Mouse (Mus musculus): ENCODE measurements around the gene Dpy19l3. TPM values are rescaled to one million over a fixed set of nuclear protein-coding genes. Genes with fewer than 3 reads are reported as not detected.
A peak's percentile ranks its signal among the peaks of the same experiment; 100 is the strongest.

Dpy19l3 gene
- polyA plus RNA-seq, 1 experiment from 2014 or later, result 40.8 TPM

GRCm38 (mm10) chr7:35772347-35772746 lies 18.1 kb upstream of the Dpy19l3 start:
- H3K9me3 ChIP-seq (replicated peaks), result no peaks in the 10 kb centered on the region
- no peak overlapping the region for H3K4me3 ChIP-seq
- no peak overlapping the region for H3K4me2 ChIP-seq (replicated peaks)
- no peak for ATAC-seq (ENCODE audit: low FRiP score)
- no peak overlapping the region for H3K9ac ChIP-seq
- 88% methylated on average over 8 of the region's 8 CpGs for WGBS
- no peak overlapping the region for H3K27ac ChIP-seq
- H3K27me3 ChIP-seq, result no peaks in the 10 kb centered on the region
- H3K36me3 ChIP-seq, result peaks cover 48% of the 10 kb centered on the region
- no peaks in the 10 kb centered on the region for H3K4me1 ChIP-seq

- Histone ChIP-seq H3K9ac (no peak overlapping the region), H3K9me3 (replicated peaks) (no peaks in the 10 kb centered on the region), H3K27ac (no peak overlapping the region), H3K4me2 (replicated peaks) (no peak overlapping the region), H3K27me3 (no peaks in the 10 kb centered on the region), H3K4me3 (no peak overlapping the region), H3K36me3 (peaks cover 39% of the 10 kb centered on the region), H3K4me1 (no peaks in the 10 kb centered on the region)
- ATAC-seq (ENCODE audit: low FRiP score), result no peak
These were observed 16.9 kb upstream of the Dpy19l3 start for GRCm38 (mm10) chr7:35771106-35771505.

GRCm38 (mm10) chr7:35770122-35770521 lies 15.9 kb upstream of the Dpy19l3 start:
- ATAC-seq (ENCODE audit: low FRiP score), result no peak
- peaks cover 29% of the 10 kb centered on the region for H3K36me3 ChIP-seq
- WGBS, result 88% methylated on average over 7 of the region's 7 CpGs

GRCm38 (mm10) chr7:35764461-35764860 lies 10.2 kb upstream of the Dpy19l3 start:
- 94% methylated on average over 11 of the region's 11 CpGs for WGBS
- ATAC-seq (ENCODE audit: low FRiP score), result no peak
- H3K9ac ChIP-seq, result no peak overlapping the region
- H3K4me3 ChIP-seq, result no peak overlapping the region
- H3K4me2 ChIP-seq (replicated peaks), result no peak overlapping the region
- no peaks in the 10 kb centered on the region for H3K4me1 ChIP-seq
- no peaks in the 10 kb centered on the region for H3K36me3 ChIP-seq
- H3K9me3 ChIP-seq (replicated peaks), result no peaks in the 10 kb centered on the region; the same call in 1 of the 2 replicates
- H3K27me3 ChIP-seq, result no peaks in the 10 kb centered on the region
- no peak overlapping the region for H3K27ac ChIP-seq

More at GRCm38 (mm10) chr7:35770122-35770521, 15.9 kb upstream of the Dpy19l3 start:
- H3K9ac ChIP-seq, result no peak overlapping the region
- no peak overlapping the region for H3K4me2 ChIP-seq (replicated peaks)
- no peak overlapping the region for H3K27ac ChIP-seq
- no peaks in the 10 kb centered on the region for H3K27me3 ChIP-seq
- H3K9me3 ChIP-seq (replicated peaks), result no peaks in the 10 kb centered on the region
- H3K4me1 ChIP-seq, result no peaks in the 10 kb centered on the region
- no peak overlapping the region for H3K4me3 ChIP-seq

GRCm38 (mm10) chr7:35761801-35762200 lies 7.5 kb upstream of the Dpy19l3 start:
- H3K9ac ChIP-seq, result no peak overlapping the region

GRCm38 (mm10) chr7:35759602-35760001 lies 5.3 kb upstream of the Dpy19l3 start:
- WGBS, result 20% methylated on average over 2 of the region's 2 CpGs
- Histone ChIP-seq H3K9me3 (replicated peaks) (no peaks in the 10 kb centered on the region; the same call in 1 of the 2 replicates), H3K27ac (no peak overlapping the region), H3K4me2 (replicated peaks) (no peak overlapping the region), H3K36me3 (no peaks in the 10 kb centered on the region), H3K4me3 (no peak overlapping the region), H3K4me1 (peaks cover 3% of the 10 kb centered on the region; the same call in 1 of the 2 replicates), H3K9ac (no peak overlapping the region), H3K27me3 (no peaks in the 10 kb centered on the region)
- no peak for ATAC-seq (ENCODE audit: low FRiP score)

More at GRCm38 (mm10) chr7:35761801-35762200, 7.5 kb upstream of the Dpy19l3 start:
- Histone ChIP-seq H3K27ac (no peak overlapping the region), H3K36me3 (no peaks in the 10 kb centered on the region), H3K4me3 (no peak overlapping the region), H3K4me2 (replicated peaks) (no peak overlapping the region), H3K9me3 (replicated peaks) (no peaks in the 10 kb centered on the region; the same call in 1 of the 2 replicates), H3K27me3 (no peaks in the 10 kb centered on the region), H3K4me1 (no peaks in the 10 kb centered on the region)
- WGBS, result 74% methylated on average over 5 of the region's 5 CpGs
- no peak for ATAC-seq (ENCODE audit: low FRiP score)

GRCm38 (mm10) chr7:35756510-35757440 lies 2.5 kb upstream of the Dpy19l3 start:
- Histone ChIP-seq H3K36me3 (no peaks in the 10 kb centered on the region), H3K4me1 (peaks cover 16% of the 10 kb centered on the region), H3K9ac (no peak overlapping the region), H3K27me3 (no peaks in the 10 kb centered on the region), H3K4me2 (replicated peaks) (no peak overlapping the region), H3K27ac (no peak overlapping the region), H3K9me3 (replicated peaks) (no peaks in the 10 kb centered on the region; the same call in 1 of the 2 replicates), H3K4me3 (no peak overlapping the region)
- no peak for ATAC-seq (ENCODE audit: low FRiP score)
- 38% methylated on average over 14 of the region's 14 CpGs for WGBS

GRCm38 (mm10) chr7:35754886-35755168 lies 573 bp upstream of the Dpy19l3 start:
- H3K4me2 ChIP-seq (replicated peaks), result peak overlapping the region; percentile 96
- H3K9me3 ChIP-seq (replicated peaks), result no peaks in the 10 kb centered on the region
- peaks cover 12% of the 10 kb centered on the region for H3K36me3 ChIP-seq
- H3K4me1 ChIP-seq, result peaks cover 16% of the 10 kb centered on the region
- 0 out of 2 replicates have a peak overlapping the region, but pooled peaks have one; percentile 18 for H3K27ac ChIP-seq
- 77% methylated on average over 4 of the region's 4 CpGs for WGBS
- H3K9ac ChIP-seq, result peak overlapping the region; percentile 63
- H3K27me3 ChIP-seq, result no peaks in the 10 kb centered on the region
- peak overlapping the region; percentile 91 for H3K4me3 ChIP-seq
- no peak for ATAC-seq (ENCODE audit: low FRiP score)

- Histone ChIP-seq H3K36me3 (peaks cover 26% of the 10 kb centered on the region), H3K27me3 (no peaks in the 10 kb centered on the region), H3K9me3 (replicated peaks) (no peaks in the 10 kb centered on the region), H3K4me1 (peaks cover 16% of the 10 kb centered on the region), H3K27ac (no peak overlapping the region), H3K4me3 (peak overlapping the region; percentile 91), H3K4me2 (replicated peaks) (peak overlapping the region; percentile 96), H3K9ac (peak overlapping the region; percentile 83)
- WGBS, result 5% methylated on average over 15 of the region's 15 CpGs
- ATAC-seq (ENCODE audit: low FRiP score), result peak; percentile 35
These were observed 778 bp downstream of the Dpy19l3 start for GRCm38 (mm10) chr7:35753319-35754032.

- peaks cover 16% of the 10 kb centered on the region for H3K4me1 ChIP-seq
- 97% methylated on average over 9 of the region's 9 CpGs for WGBS
- no peak for ATAC-seq (ENCODE audit: low FRiP score)
- H3K36me3 ChIP-seq, result peaks cover 50% of the 10 kb centered on the region
- H3K9me3 ChIP-seq (replicated peaks), result no peaks in the 10 kb centered on the region
- H3K9ac ChIP-seq, result no peak overlapping the region
- H3K4me2 ChIP-seq (replicated peaks), result no peak overlapping the region
- no peaks in the 10 kb centered on the region for H3K27me3 ChIP-seq
- H3K27ac ChIP-seq, result no peak overlapping the region
- H3K4me3 ChIP-seq, result no peak overlapping the region
These were observed 3.4 kb downstream of the Dpy19l3 start for GRCm38 (mm10) chr7:35750873-35751272.

- Histone ChIP-seq H3K27me3 (no peaks in the 10 kb centered on the region), H3K9ac (no peak overlapping the region), H3K4me2 (replicated peaks) (no peak overlapping the region), H3K9me3 (replicated peaks) (no peaks in the 10 kb centered on the region), H3K4me3 (no peak overlapping the region), H3K36me3 (peaks cover 72% of the 10 kb centered on the region), H3K27ac (no peak overlapping the region), H3K4me1 (no peaks in the 10 kb centered on the region)
- WGBS, result 65% methylated on average over 14 of the region's 14 CpGs
- no peak for ATAC-seq (ENCODE audit: low FRiP score)
These were observed 6.8 kb downstream of the Dpy19l3 start for GRCm38 (mm10) chr7:35747397-35747964.

GRCm38 (mm10) chr7:35746686-35747396 lies 7.4 kb downstream of the Dpy19l3 start:
- no peak overlapping the region for H3K4me3 ChIP-seq
- ATAC-seq (ENCODE audit: low FRiP score), result no peak
- H3K9me3 ChIP-seq (replicated peaks), result no peaks in the 10 kb centered on the region
- peaks cover 72% of the 10 kb centered on the region for H3K36me3 ChIP-seq
- H3K27me3 ChIP-seq, result no peaks in the 10 kb centered on the region
- H3K4me1 ChIP-seq, result no peaks in the 10 kb centered on the region
- 87% methylated on average over 12 of the region's 12 CpGs for WGBS
- H3K9ac ChIP-seq, result no peak overlapping the region
- H3K27ac ChIP-seq, result no peak overlapping the region
- H3K4me2 ChIP-seq (replicated peaks), result no peak overlapping the region
